Mouse (Mus musculus) CH12.LX (cell line): ENCODE data around the gene Pkhd1.

Experiments used
- CTCF ChIP-seq, 2 experiments: IDR thresholded peaks in 1 of 2; conservative IDR thresholded peaks in 1 of 2; 2 replicates each; pipeline ENCODE4 v1.5.1; 2011 to 2012; ENCODE audit warnings: low read depth in 2 of 2, low read length in 2 of 2, improper control_type of control experiment in 1 of 2, inconsistent platforms in 1 of 2, mild to moderate bottlenecking in 1 of 2, moderate library complexity in 1 of 2
- GABPA ChIP-seq: IDR thresholded peaks from 2 replicates; pipeline ENCODE4 v1.6.1; 2012; ENCODE audit warnings: low read depth, low read length, improper control_type of control experiment, inconsistent platforms; ENCODE audit not compliant: insufficient replicate concordance
- MAFK ChIP-seq: IDR thresholded peaks from 2 replicates; pipeline ENCODE4 v1.6.1; 2011; ENCODE audit warnings: low read length, improper control_type of control experiment; ENCODE audit not compliant: insufficient replicate concordance
- POLR2A ChIP-seq: IDR thresholded peaks from 2 replicates; pipeline ENCODE4 v1.6.1; 2011; ENCODE audit warnings: low read depth, mild to moderate bottlenecking, improper control_type of control experiment, low read length

DNA sequence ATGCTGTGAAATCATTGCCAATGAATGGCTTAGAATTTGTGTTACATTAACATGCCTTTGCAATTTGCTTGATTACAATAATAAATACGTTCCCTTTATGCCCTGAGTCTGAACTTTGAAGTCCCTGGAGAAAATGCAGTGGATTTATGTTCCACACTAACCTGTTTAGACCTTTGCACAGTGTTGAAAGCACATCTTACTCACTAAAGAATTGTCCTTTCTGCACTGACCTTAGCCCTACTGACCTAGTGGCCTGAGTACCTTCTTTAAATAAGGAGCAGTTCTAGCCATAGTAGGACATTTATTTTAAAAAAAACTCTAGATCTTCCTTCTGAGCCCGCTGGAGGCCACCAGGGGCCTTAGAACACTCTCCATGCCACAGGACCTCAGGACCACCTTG, 467.8 kb downstream of the Pkhd1 start:
- TF ChIP-seq GABPA (no peak), POLR2A (no peak), CTCF (conservative IDR thresholded peaks at IDR 0.05 in 1 of 2, IDR thresholded peaks at IDR 0.05 in 1 of 2; ENCODE audit: low read depth in 2 of 2, low read length in 2 of 2) (no peak), MAFK (no peak)
